Mouse (Mus musculus) neural tube, embryonic 15.5 days (tissue): ENCODE measurements at regions not wholly inside any gene's neighbourhood (a gene's known extent, or its start where the extent isn't known, plus 50 kb on each side); places are given as distances from the start of the nearest gene placed in this dataset.

Source experiments
- ATAC-seq: fragments of 200-750 bp; cut with Nextera tagmentation; 2 replicates; pipeline ENCODE4 v1.8.0; 2017; ENCODE audit warnings: mild to moderate bottlenecking, moderate TSS enrichment, moderate library complexity; ENCODE audit not compliant: low FRiP score
- H3K27ac ChIP-seq: fragments of 300-500 bp; sonication (generic); replicated peaks from 2 replicates; pipeline ENCODE4 v1.5.1; 2015; ENCODE audit warnings: mild to moderate bottlenecking, inconsistent platforms
- H3K27me3 ChIP-seq: fragments of 300-500 bp; sonication (generic); replicated peaks from 2 replicates; pipeline ENCODE4 v1.6.1; 2015; ENCODE audit warnings: inconsistent platforms
- H3K36me3 ChIP-seq: fragments of 300-500 bp; sonication (generic); 2 replicates; pipeline ENCODE4 v1.6.1; 2015; ENCODE audit warnings: inconsistent platforms
- H3K4me1 ChIP-seq: fragments of 300-500 bp; sonication (generic); 2 replicates; pipeline ENCODE4 v1.6.1; 2015; ENCODE audit warnings: inconsistent platforms
- H3K4me2 ChIP-seq: fragments of 300-500 bp; sonication (generic); 2 replicates; pipeline ENCODE4 v1.6.1; 2015; ENCODE audit warnings: inconsistent platforms, mild to moderate bottlenecking, moderate library complexity
- H3K4me3 ChIP-seq: fragments of 300-500 bp; sonication (generic); replicated peaks from 2 replicates; pipeline ENCODE4 v1.5.1; 2015; ENCODE audit warnings: mild to moderate bottlenecking, inconsistent platforms
- H3K9ac ChIP-seq: fragments of 300-500 bp; sonication (generic); replicated peaks from 2 replicates; pipeline ENCODE4 v1.6.1; 2015; ENCODE audit warnings: mild to moderate bottlenecking, inconsistent platforms
- H3K9me3 ChIP-seq: fragments of 300-500 bp; sonication (generic); replicated peaks from 2 replicates; pipeline ENCODE4 v1.6.1; 2016; ENCODE audit warnings: inconsistent platforms
- WGBS: fragments of 180-500 bp; shearing (Covaris S2); methylation state at CpG from one replicate; pipeline ENCODE4 v1.1.7; 2015; ENCODE audit warnings: mixed read lengths; 5-methylcytosine and 5-hydroxymethylcytosine counted together

- H3K36me3 ChIP-seq, result no peaks in the 10 kb centered on the region
- no peaks in the 10 kb centered on the region for H3K27me3 ChIP-seq
- H3K27ac ChIP-seq, result no peak overlapping the region
- WGBS, result 76% methylated on average over 5 of the region's 5 CpGs
- H3K4me1 ChIP-seq, result peaks cover 17% of the 10 kb centered on the region; the same call in 1 of the 2 replicates
- ATAC-seq, result no peak
- no peaks in the 10 kb centered on the region for H3K9me3 ChIP-seq
- no peak overlapping the region for H3K9ac ChIP-seq
- no peak overlapping the region for H3K4me3 ChIP-seq
- H3K4me2 ChIP-seq, result no peak overlapping the region
These were observed 288.6 kb upstream of the Lyplal1 start for GRCm38 (mm10) chr1:186405693-186406092.

- WGBS, result 55% methylated on average over 8 of the region's 8 CpGs
- no peaks in the 10 kb centered on the region for H3K36me3 ChIP-seq
- no peaks in the 10 kb centered on the region for H3K27me3 ChIP-seq
- H3K4me2 ChIP-seq, result no peak overlapping the region
- H3K27ac ChIP-seq, result no peak overlapping the region
- no peak overlapping the region for H3K9ac ChIP-seq
- no peak for ATAC-seq
- no peaks in the 10 kb centered on the region for H3K4me1 ChIP-seq
- H3K9me3 ChIP-seq, result no peaks in the 10 kb centered on the region
- no peak overlapping the region for H3K4me3 ChIP-seq
These were observed 282.7 kb upstream of the Lyplal1 start for GRCm38 (mm10) chr1:186399762-186400161.

GRCm38 (mm10) chr1:186393005-186393404 lies 275.9 kb upstream of the Lyplal1 start:
- no peak for ATAC-seq
- no peak overlapping the region for H3K9ac ChIP-seq
- no peaks in the 10 kb centered on the region for H3K9me3 ChIP-seq
- H3K4me3 ChIP-seq, result no peak overlapping the region
- no peaks in the 10 kb centered on the region for H3K27me3 ChIP-seq
- no peaks in the 10 kb centered on the region for H3K4me1 ChIP-seq
- H3K27ac ChIP-seq, result no peak overlapping the region
- H3K36me3 ChIP-seq, result no peaks in the 10 kb centered on the region
- WGBS, result 53% methylated on average over 5 of the region's 5 CpGs
- H3K4me2 ChIP-seq, result no peak overlapping the region

- no peak overlapping the region for H3K9ac ChIP-seq
- no peaks in the 10 kb centered on the region for H3K36me3 ChIP-seq
- ATAC-seq, result no peak
- no peak overlapping the region for H3K4me2 ChIP-seq
- no peaks in the 10 kb centered on the region for H3K4me1 ChIP-seq
- H3K27me3 ChIP-seq, result no peaks in the 10 kb centered on the region
- no peak overlapping the region for H3K4me3 ChIP-seq
- no peaks in the 10 kb centered on the region for H3K9me3 ChIP-seq
- 80% methylated on average over 4 of the region's 4 CpGs for WGBS
- no peak overlapping the region for H3K27ac ChIP-seq
These were observed 267.3 kb upstream of the Lyplal1 start for GRCm38 (mm10) chr1:186384440-186384839.

- WGBS, result 81% methylated on average over 2 of the region's 2 CpGs
- ATAC-seq, result no peak
- H3K4me2 ChIP-seq, result no peak overlapping the region
These were observed 266.3 kb upstream of the Lyplal1 start for GRCm38 (mm10) chr1:186383453-186383852.

GRCm38 (mm10) chr1:186383006-186383405 lies 265.9 kb upstream of the Lyplal1 start:
- WGBS, result 82% methylated on average over 3 of the region's 3 CpGs
- H3K27me3 ChIP-seq, result no peaks in the 10 kb centered on the region
- no peak for ATAC-seq
- no peaks in the 10 kb centered on the region for H3K9me3 ChIP-seq
- no peak overlapping the region for H3K4me3 ChIP-seq
- H3K4me1 ChIP-seq, result no peaks in the 10 kb centered on the region
- no peak overlapping the region for H3K9ac ChIP-seq
- no peaks in the 10 kb centered on the region for H3K36me3 ChIP-seq
- H3K4me2 ChIP-seq, result no peak overlapping the region
- H3K27ac ChIP-seq, result no peak overlapping the region

More at GRCm38 (mm10) chr1:186383453-186383852, 266.3 kb upstream of the Lyplal1 start:
- Histone ChIP-seq H3K27me3 (no peaks in the 10 kb centered on the region), H3K9me3 (no peaks in the 10 kb centered on the region), H3K4me3 (no peak overlapping the region), H3K4me1 (no peaks in the 10 kb centered on the region), H3K27ac (no peak overlapping the region), H3K36me3 (no peaks in the 10 kb centered on the region), H3K9ac (no peak overlapping the region)

GRCm38 (mm10) chr1:186379938-186380847 lies 263.1 kb upstream of the Lyplal1 start:
- WGBS, result 80% methylated on average over 10 of the region's 10 CpGs
- Histone ChIP-seq H3K36me3 (no peaks in the 10 kb centered on the region), H3K9ac (no peak overlapping the region), H3K4me2 (no peak overlapping the region), H3K27ac (no peak overlapping the region), H3K4me3 (no peak overlapping the region), H3K27me3 (no peaks in the 10 kb centered on the region), H3K9me3 (no peaks in the 10 kb centered on the region), H3K4me1 (no peaks in the 10 kb centered on the region)
- ATAC-seq, result no peak

GRCm38 (mm10) chr1:186376906-186377623 lies 260.0 kb upstream of the Lyplal1 start:
- no peaks in the 10 kb centered on the region for H3K27me3 ChIP-seq
- no peak for ATAC-seq
- no peak overlapping the region for H3K27ac ChIP-seq
- no peaks in the 10 kb centered on the region for H3K36me3 ChIP-seq
- H3K4me2 ChIP-seq, result no peak overlapping the region
- H3K9me3 ChIP-seq, result no peaks in the 10 kb centered on the region
- no peak overlapping the region for H3K4me3 ChIP-seq
- no peak overlapping the region for H3K9ac ChIP-seq
- H3K4me1 ChIP-seq, result no peaks in the 10 kb centered on the region
- 95% methylated on average over 9 of the region's 9 CpGs for WGBS

GRCm38 (mm10) chr1:186374009-186374649 lies 257.0 kb upstream of the Lyplal1 start:
- WGBS, result 82% methylated on average over 9 of the region's 9 CpGs
- ATAC-seq, result no peak
- H3K27me3 ChIP-seq, result no peaks in the 10 kb centered on the region

GRCm38 (mm10) chr1:186373386-186373785 lies 256.3 kb upstream of the Lyplal1 start:
- no peaks in the 10 kb centered on the region for H3K9me3 ChIP-seq
- H3K4me1 ChIP-seq, result no peaks in the 10 kb centered on the region
- no peak overlapping the region for H3K4me2 ChIP-seq
- no peaks in the 10 kb centered on the region for H3K27me3 ChIP-seq
- no peak overlapping the region for H3K4me3 ChIP-seq
- no peak overlapping the region for H3K27ac ChIP-seq
- 51% methylated on average over 4 of the region's 4 CpGs for WGBS
- ATAC-seq, result no peak
- H3K9ac ChIP-seq, result no peak overlapping the region
- no peaks in the 10 kb centered on the region for H3K36me3 ChIP-seq

More at GRCm38 (mm10) chr1:186374009-186374649, 257.0 kb upstream of the Lyplal1 start:
- H3K9me3 ChIP-seq, result no peaks in the 10 kb centered on the region
- no peak overlapping the region for H3K9ac ChIP-seq
- no peaks in the 10 kb centered on the region for H3K4me1 ChIP-seq
- H3K4me3 ChIP-seq, result no peak overlapping the region
- H3K36me3 ChIP-seq, result no peaks in the 10 kb centered on the region
- H3K4me2 ChIP-seq, result no peak overlapping the region
- no peak overlapping the region for H3K27ac ChIP-seq

- WGBS, result 96% methylated on average over 2 of the region's 2 CpGs
- ATAC-seq, result no peak
- Histone ChIP-seq H3K4me1 (no peaks in the 10 kb centered on the region), H3K4me3 (no peak overlapping the region), H3K27ac (no peak overlapping the region), H3K36me3 (no peaks in the 10 kb centered on the region), H3K27me3 (no peaks in the 10 kb centered on the region), H3K9ac (no peak overlapping the region), H3K4me2 (no peak overlapping the region), H3K9me3 (no peaks in the 10 kb centered on the region)
These were observed 255.8 kb upstream of the Lyplal1 start for GRCm38 (mm10) chr1:186372770-186373353.
